Mouse (Mus musculus): ENCODE measurements around the gene Htr5a. TPM values are rescaled to one million over a fixed set of nuclear protein-coding genes. Genes with fewer than 3 reads are reported as not detected.

Htr5a gene
- total RNA-seq (2015) (not detected in 2 replicates), total RNA-seq (2017) (not detected in 2 replicates)

DNA sequence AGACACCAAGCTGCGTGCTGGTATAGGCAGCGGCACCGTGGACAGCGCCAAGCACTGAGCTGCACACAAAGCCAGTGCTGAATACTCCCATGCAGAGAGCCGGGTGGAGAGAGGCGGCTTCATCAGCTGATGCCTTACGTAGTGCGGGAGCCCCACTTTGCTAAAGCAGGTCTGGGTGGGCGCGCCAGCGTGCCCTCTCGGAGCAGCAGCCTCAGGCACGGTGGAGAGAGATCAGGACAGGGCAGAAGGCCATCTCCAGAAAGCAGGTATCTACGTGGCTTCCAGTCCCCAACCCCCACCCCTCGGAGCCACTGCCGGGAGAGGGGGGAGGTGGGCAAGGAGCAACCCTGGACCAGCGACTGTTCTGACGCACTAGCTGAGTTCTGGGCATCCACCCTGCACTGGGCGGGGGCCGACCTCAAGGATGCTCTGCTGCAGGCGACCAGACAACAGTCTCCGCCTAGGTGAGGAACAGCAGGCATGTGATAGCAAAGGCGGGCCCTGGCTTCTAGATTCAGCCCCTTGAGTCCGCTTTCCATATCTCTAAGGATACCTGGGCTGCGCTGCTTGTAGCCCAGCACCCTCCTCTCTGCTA, at the start of gene Htr5a:
TSS of gene Htr5a (plus strand) at position 449 of the 595 bp plus-strand sequence.
- ATAC-seq (ENCODE audit: poor library complexity, severe bottlenecking): no peak

DNA sequence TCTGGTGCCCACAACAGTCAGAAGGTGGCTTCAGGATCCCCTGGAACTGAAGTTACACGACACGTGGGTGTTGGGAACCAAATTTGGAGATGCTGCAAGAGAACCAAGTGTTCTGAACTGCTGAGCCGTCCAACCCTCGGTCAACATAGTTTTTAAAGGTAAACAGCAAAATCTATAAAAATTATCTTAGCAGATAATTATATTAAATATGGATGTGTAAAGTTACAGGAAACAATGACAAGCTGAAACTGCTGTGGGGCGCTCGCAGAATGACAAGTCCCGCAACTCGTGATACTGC, 49.8 kb upstream of the Htr5a start:
- no peak for ATAC-seq (ENCODE audit: poor library complexity, severe bottlenecking)

DNA sequence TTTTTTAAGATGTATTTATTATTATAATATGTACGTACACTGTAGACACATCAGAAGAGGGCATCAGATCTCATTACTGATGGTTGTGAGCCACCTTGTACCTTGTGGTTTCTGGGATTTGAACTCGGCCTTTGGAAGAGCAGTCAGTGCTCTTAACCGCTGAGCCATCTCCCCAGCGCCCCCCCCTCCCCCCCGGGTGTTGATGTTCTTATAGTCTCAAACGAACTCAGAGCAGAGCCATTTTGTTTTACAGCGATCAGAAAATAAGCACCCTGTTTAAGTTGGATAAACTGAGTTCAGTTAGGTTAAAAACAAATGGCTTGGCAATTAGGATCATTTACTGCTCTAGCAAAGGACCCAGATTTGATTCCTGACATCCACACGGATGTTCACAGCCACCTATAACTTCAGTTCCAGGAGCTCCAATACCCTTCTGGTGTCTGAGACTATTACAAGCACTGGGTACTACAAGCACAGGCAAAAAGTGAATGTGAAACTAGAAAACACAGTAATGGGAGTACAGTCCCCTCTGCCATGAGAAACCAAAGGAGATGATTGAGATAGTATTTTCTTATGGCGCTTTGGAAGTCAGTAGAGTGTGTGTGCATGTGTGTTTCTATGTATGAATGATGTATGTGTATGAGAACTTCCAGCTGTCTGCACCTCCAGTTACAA, 49.3 kb upstream of the Htr5a start:
- no peak for ATAC-seq (ENCODE audit: poor library complexity, severe bottlenecking)

DNA sequence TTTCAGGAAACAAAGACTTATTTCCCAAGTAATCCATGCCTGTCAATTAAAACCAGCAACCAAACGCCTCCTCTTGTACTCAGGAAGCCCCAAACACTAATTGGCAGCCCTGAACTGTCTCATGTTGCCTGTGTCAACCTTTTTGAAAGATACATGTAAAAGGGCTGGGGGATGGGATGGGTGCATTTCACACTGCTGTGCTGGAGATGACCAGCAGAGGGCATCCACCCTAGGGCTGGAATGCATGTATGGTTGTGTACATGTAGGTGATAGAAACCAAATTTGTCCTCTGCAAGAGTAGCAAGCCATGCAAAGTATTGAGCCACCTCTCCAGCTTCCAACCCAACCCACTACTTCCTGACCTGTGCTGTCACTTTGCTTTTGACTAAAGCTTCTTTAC, 48.0 kb upstream of the Htr5a start:
- peak; percentile 56 for ATAC-seq (ENCODE audit: poor library complexity, severe bottlenecking)

DNA sequence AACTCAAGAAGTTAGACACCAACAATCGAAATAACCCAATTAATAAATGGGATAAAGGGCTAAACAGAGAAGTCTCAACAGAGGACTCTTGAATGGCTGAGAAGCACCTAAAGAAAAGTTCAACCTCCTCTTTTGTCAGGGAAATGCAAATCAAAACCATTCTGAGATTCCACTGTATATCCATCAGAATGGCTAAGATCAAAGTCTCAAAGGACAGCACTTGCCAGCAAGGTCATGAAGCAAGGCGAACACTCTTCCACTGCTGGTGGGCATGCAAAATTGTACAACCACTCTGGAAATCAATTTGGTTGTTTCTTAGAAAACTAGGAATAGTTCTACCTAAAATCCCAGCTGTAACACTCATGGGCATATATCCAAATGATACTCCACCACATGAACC, 27.7 kb upstream of the Htr5a start:
- no peak for ATAC-seq (ENCODE audit: poor library complexity, severe bottlenecking)

DNA sequence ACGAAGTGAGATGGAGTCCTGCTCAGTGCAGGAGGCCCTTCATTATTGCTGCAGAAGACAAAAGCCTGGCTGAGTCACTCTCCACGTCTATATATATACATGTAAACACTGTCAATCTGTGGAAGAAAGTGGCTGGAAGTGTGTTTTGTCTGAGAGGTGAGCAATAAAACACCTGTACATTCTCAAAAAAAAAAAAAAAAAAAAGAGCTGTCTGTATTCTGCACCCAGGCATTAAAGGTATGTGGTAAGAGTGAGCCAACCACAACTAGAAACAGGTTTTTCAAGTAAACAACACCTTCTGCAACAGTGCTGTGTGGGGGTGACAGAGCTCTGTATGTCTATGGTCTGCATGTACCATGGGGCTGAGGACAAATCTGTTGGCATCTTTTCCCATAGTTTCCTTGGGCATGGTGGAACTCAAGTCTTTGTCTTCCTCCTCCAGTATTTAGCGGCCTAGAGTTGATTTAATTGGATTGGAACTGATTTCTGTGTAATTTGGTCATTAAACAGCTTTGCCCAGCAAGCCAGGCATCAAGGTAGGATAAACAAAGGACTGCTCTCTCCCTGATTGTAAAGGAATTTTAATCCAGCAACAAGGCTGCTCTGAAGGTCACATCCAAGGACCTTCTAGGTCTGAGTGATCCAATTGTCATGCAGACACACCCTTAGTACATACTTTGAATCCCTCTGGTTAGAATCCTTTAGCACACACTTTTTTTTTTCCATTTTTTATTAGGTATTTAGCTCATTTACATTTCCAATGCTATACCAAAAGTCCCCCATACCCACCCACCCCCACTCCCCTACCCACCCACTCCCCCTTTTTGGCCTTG, 22.9 kb upstream of the Htr5a start:
- no peak for ATAC-seq (ENCODE audit: poor library complexity, severe bottlenecking)

DNA sequence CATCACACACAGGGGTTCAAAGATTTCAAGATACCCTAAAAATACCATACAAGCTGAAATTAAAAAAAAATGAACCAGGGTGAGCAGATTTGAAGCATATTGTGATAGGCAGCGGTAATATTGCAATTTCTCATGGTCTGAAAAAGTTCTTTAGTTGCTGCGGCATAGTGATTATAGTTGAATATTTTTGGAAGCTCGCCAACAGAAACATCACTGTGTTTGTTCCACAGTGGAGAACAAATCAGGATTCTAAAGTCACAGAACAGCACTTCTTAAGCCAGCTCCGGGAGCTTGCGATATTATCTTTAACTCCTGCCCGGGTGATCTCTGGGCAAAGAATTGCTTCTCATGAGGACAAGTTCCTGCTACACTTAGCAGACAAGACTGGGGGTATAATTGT, 20.8 kb upstream of the Htr5a start:
- ATAC-seq (ENCODE audit: poor library complexity, severe bottlenecking): no peak

DNA sequence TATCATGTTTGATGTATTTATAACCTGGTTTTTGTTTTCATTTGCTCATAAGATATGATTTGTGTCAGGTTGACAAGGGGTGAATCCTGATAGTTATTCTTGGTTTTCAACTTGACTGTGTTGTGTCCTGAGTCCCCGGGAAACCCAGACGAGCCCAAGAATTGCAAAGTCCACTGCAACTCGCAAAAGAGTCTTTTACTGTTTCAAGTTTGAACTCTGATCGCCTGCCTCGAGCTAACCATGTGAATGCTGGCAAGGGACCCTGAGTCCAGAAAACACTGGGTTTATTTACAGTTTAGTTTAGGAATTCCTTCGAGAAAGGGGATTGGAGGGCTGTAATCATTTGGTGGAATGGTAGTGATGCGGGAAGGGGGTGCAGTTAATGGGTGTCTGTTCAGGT, 14.0 kb upstream of the Htr5a start:
- ATAC-seq (ENCODE audit: poor library complexity, severe bottlenecking): no peak

DNA sequence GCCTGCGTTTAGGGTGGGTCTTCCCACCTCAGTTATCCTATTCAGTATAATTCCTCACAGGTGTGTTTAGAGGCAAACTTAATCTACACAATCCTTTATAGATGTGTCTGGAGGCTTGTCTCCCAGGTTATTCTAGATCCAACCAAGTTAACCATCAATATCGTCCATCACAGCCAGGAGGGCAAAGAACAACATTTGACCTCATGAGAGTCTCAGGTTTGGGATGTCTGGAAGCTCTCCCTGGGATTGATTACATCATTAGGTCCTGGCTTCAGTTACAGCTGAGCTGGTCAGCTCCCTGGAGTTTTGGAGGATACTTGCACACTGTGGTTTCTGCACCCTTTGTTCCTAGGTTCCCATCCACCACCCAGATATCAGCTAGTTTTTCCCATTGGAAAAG, 6.9 kb upstream of the Htr5a start:
- no peak for ATAC-seq (ENCODE audit: poor library complexity, severe bottlenecking)

DNA sequence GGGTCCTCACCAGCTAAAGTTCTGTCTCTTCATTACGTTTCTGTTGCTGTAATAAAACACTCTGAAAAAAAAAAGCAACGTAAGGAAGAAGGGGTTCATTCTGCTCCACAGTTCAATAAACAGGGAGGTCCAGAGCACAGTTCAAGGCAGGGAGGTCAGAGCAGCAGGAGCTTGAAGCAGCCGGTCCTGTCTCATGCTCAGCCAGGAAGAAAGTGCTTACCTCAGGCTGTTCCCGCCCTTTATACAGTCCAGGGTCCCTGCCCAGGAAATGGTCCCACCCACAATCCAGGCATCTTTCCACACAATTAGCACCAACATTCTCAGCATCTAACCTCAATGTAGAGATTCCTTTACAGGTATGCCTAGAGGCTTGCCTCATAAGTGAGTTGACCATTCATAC, 3.9 kb upstream of the Htr5a start:
- ATAC-seq (ENCODE audit: poor library complexity, severe bottlenecking): no peak

DNA sequence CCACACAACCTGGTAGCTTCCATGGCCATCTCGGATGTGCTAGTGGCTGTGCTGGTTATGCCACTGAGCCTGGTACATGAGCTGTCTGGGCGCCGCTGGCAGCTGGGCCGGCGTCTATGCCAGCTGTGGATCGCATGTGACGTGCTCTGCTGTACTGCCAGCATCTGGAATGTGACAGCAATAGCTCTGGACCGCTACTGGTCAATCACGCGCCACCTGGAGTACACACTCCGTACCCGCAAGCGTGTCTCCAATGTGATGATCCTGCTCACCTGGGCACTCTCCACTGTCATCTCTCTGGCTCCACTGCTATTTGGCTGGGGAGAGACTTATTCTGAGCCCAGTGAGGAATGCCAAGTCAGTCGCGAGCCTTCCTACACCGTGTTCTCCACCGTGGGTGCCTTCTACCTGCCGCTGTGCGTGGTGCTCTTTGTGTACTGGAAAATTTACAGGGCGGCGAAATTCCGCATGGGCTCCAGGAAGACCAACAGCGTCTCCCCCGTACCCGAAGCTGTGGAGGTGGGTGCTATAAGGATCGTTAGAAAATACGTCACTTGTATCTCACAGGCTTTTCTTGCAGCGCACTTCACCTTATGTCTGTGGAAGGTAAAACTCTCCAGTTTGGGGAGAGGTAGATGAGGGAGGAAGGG, 847 bp downstream of the Htr5a start:
- no peak for ATAC-seq (ENCODE audit: poor library complexity, severe bottlenecking)

DNA sequence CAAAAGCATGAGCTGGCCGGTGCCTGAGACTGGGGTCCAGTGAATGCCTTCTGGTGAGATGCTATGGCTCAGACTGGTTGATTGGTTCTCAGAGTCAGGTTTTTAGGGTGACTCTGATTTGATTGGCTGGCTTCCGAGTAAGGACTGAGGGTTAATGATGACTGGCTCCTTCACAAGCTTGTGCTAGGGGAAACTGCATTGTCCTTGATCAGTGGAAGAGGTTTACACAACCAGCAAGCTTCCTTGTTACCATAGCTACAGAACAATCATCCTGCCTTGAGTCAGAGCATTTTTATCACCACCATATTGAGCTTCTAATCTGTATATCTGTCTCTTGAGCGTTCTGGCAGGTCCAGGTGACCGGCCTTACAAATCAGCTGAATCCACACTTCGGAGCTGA, 5.0 kb downstream of the Htr5a start:
- ATAC-seq (ENCODE audit: poor library complexity, severe bottlenecking): no peak

DNA sequence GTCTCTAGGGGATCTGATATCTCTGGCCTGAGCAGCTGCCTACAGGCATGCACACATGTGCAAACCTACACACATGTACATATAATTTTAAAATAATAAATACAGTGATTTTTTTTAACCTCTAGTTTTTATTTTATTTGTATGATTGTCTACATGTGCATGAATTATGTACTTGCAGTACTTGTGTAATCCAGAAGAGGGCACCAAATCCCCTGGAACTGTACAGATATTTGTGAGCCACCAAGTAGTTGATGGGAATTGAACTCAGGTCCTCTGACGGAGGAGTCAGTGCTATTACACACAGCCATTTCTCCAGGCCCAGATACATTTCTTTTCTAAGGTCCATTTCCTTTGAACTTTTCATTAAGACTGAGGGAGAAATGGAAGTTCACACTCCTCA, 12.3 kb downstream of the Htr5a start:
- no peak for ATAC-seq (ENCODE audit: poor library complexity, severe bottlenecking)

DNA sequence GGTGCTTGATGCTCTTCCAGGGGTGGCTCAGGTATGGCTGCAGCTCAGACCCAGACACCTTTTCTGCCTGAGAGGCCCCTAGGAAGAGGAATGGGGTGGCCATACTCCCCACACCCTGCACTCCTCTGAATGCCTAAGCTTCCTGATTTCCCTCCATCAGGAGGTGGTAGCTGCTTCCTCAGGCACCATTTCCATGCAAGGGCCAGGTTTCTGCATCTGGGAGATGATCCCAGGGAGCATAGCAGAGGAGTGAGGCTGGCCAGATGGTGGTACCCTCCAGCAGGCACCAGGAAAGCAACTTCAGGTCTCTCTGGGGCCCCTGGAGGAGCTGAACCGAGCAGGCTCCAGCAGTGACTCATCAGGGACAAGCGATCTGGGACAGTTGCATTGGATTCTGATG, 13.8 kb downstream of the Htr5a start:
- no peak for ATAC-seq (ENCODE audit: poor library complexity, severe bottlenecking)

DNA sequence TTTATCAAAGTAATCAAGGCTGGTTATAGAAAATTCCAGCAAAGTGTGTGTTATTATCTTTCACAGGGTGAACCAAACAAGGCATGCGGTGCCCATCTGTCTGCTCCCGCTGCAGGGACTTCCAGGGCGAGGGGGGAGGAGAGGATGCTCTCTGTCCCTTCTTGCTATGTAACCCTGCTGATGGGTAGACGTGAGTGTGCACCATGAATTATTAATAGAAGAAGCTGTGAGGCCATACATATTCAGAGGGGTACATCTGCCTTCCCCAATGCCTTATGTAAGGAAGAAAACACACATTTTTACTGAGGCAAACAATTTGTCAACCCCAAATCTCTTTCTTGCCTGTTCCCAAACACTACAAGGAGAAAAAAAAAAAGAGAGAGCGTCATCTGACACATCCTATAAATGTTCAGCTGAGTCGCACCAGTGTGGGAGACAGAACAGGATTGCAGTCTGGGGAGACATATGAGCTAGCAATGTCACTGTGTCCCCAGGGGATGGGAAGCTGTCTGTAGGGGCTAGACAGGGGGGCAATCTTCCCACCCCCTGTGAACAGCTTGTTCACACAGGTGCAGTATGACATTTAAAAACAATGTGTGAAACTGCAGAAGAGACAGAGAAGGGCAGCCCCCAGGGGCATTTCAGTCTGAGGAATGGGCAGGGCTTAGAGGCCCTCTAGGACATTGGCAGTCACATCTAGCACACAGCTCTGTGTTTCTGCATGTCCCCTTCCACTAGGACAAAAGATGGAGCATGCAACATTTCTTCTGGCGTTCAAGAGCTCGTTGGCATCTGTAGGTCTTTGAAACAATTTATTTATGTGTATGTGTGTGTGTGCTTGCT, 31.5 kb downstream of the Htr5a start:
- ATAC-seq (ENCODE audit: poor library complexity, severe bottlenecking): no peak

DNA sequence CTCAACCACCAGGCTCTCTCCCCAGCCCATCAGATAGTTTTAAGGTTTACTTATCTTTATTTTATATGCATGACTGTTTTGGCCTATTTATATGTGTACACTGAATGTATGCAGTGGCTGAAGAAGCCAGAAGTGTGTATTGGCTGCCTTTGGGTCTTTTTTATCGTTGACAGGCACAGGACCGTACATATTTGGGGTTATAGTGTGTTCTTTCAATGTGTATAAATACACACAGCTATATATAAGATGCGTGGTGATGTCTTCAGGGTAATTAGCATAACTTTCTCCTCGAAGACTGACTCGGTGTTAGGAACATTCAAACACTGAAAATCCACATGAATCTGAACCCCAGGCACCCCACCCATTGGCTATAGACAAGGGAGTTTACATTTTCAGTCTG, 32.3 kb downstream of the Htr5a start:
- no peak for ATAC-seq (ENCODE audit: poor library complexity, severe bottlenecking)

DNA sequence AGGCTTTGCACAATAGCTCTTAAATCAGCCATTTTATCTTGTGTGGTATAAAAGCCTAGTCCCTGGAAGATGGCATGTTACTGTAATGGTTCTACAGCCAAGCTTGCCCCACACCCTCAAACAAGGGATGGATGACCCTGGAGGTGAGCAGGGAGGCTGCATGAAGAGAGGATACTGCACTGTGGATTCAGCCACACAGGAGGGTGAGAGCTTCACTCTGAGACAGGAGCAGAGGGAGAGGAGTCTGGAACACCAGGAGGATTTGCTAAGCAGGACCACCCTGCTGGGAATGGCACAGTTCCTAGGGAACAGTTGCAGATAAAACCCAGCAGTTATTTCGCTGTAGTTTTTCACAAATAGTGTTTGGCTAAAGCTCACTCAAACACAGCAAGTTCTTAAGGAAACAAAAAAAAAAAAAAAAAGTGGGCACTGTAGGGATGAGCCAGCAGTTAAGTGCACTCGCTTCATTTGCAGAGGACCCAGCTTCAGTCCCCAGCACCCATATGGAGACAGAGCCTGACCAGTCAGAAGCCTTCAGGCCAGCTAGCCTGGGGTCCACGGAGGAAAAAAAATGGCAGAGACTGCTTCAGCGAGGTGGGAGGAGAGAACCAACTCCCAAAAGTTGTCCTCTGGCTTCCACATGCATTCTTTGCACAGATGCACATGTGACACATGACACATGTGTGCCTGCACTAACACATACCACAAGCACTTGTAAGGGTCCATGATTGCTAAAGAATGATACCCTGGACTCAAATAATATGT, 33.6 kb downstream of the Htr5a start:
- ATAC-seq (ENCODE audit: poor library complexity, severe bottlenecking): no peak

DNA sequence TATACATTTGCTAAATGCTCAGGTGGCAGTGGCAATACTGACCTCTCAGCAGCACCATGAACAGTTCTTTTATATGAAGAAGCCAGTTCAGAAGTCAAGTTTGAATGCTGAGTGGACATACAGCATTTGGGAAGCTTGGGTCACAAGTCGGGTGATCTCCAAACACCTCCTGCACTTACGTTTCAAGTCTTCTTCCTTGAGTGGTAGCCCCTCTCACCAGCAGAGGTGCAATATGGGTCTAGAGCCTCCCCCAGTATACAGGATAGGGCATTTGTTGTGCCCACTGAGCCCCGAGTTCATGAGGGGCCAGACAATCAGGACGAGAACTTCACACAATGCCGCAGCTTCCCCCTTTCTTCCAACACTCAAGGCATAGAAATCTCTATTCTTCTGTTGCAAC, 36.4 kb downstream of the Htr5a start:
- ATAC-seq (ENCODE audit: poor library complexity, severe bottlenecking): no peak

DNA sequence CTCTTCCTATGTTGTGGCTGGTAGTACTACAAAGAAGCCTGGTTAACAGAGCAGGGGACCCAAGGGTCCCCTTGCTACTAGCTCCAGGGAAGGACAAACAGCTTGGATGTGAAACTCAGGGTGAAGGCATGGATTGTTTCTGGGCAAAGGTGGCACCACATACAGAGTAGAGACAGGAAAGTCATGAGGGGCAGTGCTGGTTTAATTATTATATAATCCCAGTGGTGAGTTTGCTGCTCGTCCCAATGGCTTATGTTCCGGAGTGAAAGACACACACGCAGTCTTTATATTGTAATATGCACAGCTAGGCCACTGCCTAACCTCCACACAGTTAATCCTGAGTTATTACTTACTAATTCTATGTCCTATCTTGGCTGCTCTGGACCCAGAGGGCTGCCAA, 37.8 kb downstream of the Htr5a start:
- ATAC-seq (ENCODE audit: poor library complexity, severe bottlenecking): no peak

Measured in megakaryocyte, adult 5-6 weeks (primary cell).